Mouse (Mus musculus) stomach, embryonic 16.5 days (tissue): Measurements from ENCODE around the gene Arhgap24. TPM values are rescaled to one million over a fixed set of nuclear protein-coding genes. Genes with fewer than 3 reads are reported as not detected.

Source experiments
- ATAC-seq: fragments of 200-750 bp; cut with Nextera tagmentation; 2 replicates; pipeline ENCODE4 v1.8.0; 2017; ENCODE audit warnings: moderate number of reproducible peaks, moderate TSS enrichment; ENCODE audit not compliant: insufficient read depth, low FRiP score
- H3K27ac ChIP-seq: fragments of 300-500 bp; sonication (generic); 2 replicates; pipeline ENCODE4 v1.5.1; 2014; ENCODE audit warnings: low read length
- H3K27me3 ChIP-seq: fragments of 300-500 bp; sonication (generic); 2 replicates; pipeline ENCODE4 v1.6.1; 2014; ENCODE audit warnings: low read length, control low read depth, mixed read lengths; ENCODE audit not compliant: control insufficient read depth, insufficient read depth
- H3K36me3 ChIP-seq: fragments of 300-500 bp; sonication (generic); 2 replicates; pipeline ENCODE4 v1.6.1; 2014; ENCODE audit warnings: low read length; ENCODE audit not compliant: control insufficient read depth, insufficient read depth
- H3K4me1 ChIP-seq: fragments of 300-500 bp; sonication (generic); 2 replicates; pipeline ENCODE4 v1.6.1; 2014; ENCODE audit warnings: low read length, control low read depth, mixed read lengths; ENCODE audit not compliant: control insufficient read depth, insufficient read depth
- H3K4me2 ChIP-seq: fragments of 300-500 bp; sonication (generic); 2 replicates; pipeline ENCODE4 v1.6.1; 2014; ENCODE audit warnings: low read depth, low read length, mixed read lengths
- H3K4me3 ChIP-seq: fragments of 300-500 bp; sonication (generic); replicated peaks from 2 replicates; pipeline ENCODE4 v1.5.1; 2014; ENCODE audit warnings: mild to moderate bottlenecking, low read length
- H3K9ac ChIP-seq: fragments of 300-500 bp; sonication (generic); 2 replicates; pipeline ENCODE4 v1.6.1; 2014; ENCODE audit warnings: low read length
- H3K9me3 ChIP-seq: fragments of 300-500 bp; sonication (generic); replicated peaks from 2 replicates; pipeline ENCODE4 v1.6.1; 2016; ENCODE audit warnings: low read length, control low read depth; ENCODE audit not compliant: control insufficient read depth
- WGBS: fragments of 180-500 bp; shearing (Covaris S2); extraction: QIAGEN DNeasy Blood & Tissue Kit; methylation state at CpG from one replicate; pipeline ENCODE4 v1.1.7; 2014; 5-methylcytosine and 5-hydroxymethylcytosine counted together
- polyA plus RNA-seq: library from polyadenylated mRNA; unstranded; fragments of >200 nt; fragmentation: Nextera tagmentation; extraction: Ambion mirVana; gene quantifications from 2 replicates; pipeline ENCODE4 v1.2.1, GENCODE M21; 2015

The Arhgap24 gene
- polyA plus RNA-seq, 1 experiment from 2014 or later = 29.6 TPM

- peaks cover 7% of the 10 kb centered on the region; the same call in 1 of the 2 replicates for H3K4me1 ChIP-seq
- H3K36me3 ChIP-seq = no peaks in the 10 kb centered on the region
- H3K4me3 ChIP-seq = no peak overlapping the region
- whole genome bisulfite sequencing = 43% methylated on average over 2 of the region's 2 CpGs
- no peaks in the 10 kb centered on the region for H3K27me3 ChIP-seq
- no peak overlapping the region for H3K27ac ChIP-seq
- H3K9ac ChIP-seq = no peak overlapping the region
- no peak for ATAC-seq
- H3K9me3 ChIP-seq = no peaks in the 10 kb centered on the region
- no peak overlapping the region for H3K4me2 ChIP-seq
These were observed 25.9 kb upstream of the Arhgap24 start for GRCm38 (mm10) chr5:102455247-102455646.

DNA sequence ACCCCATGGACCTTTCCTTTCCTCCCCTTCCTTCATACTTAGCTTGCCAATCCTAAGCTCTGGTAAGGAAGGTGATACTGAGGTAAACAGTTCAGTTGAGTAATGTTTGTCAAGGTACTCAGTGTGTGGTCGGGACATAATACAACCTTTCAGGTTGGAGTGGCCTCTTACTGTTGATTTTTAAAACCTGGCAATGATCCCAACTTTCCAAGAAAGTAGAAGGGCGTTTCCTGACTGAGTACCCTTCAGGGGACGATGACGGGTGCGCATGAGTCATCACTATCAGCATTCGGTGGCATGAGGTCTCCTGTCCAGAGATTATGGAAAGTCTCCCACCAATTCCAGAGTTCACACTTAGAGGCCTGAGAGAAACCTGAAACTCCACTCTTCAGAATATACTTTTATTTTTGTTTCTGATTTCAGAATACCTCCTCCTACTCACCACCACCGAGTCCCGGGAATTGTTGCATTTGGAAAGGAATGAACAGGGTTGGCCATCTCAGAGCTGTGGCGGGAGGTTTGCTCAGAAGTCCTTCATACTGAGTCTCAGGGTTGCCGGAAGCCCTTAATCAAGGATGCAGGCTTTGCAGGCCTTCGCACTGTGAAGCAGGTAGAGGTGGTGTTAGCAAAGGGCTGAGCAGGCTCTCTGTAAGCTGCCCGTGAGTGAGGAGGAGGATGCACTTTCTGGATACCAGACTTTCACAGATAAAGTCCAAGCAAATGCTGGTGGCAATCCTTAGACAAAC lies 20.6 kb upstream of the Arhgap24 start:
- H3K9me3 ChIP-seq = no peaks in the 10 kb centered on the region
- H3K27me3 ChIP-seq = no peaks in the 10 kb centered on the region
- H3K4me2 ChIP-seq = no peak overlapping the region
- WGBS = 45% methylated on average over 12 of the region's 12 CpGs
- peak; percentile 92 for ATAC-seq
- H3K36me3 ChIP-seq = no peaks in the 10 kb centered on the region
- no peaks in the 10 kb centered on the region for H3K4me1 ChIP-seq
- peak overlapping the region; percentile 82 for H3K27ac ChIP-seq
- H3K4me3 ChIP-seq = no peak overlapping the region
- 0 out of 2 replicates have a peak overlapping the region, but pooled peaks have one; percentile 17 for H3K9ac ChIP-seq

DNA sequence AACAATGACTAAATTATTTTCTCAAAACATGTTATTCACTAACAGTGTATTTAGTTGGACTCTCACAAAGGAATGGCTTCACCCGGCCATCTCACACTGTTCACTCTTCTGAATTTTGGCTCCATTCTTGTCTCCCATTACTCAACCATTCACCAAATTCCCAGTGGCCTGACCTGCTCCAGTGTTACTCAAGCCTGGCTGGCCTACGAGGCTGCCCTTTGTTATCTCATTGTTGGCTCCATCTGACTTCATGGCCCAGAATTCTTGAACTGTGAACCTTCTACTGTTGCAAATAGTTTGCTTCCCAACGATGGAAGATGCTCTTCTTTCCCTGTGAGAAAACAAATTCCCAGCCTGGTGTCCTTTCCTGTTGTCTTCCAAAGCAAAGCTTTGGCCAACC lies 18.2 kb upstream of the Arhgap24 start:
- Histone ChIP-seq H3K36me3 (no peaks in the 10 kb centered on the region), H3K9me3 (no peaks in the 10 kb centered on the region), H3K27me3 (no peaks in the 10 kb centered on the region), H3K4me1 (no peaks in the 10 kb centered on the region), H3K4me2 (no peak overlapping the region), H3K4me3 (no peak overlapping the region), H3K9ac (no peak overlapping the region), H3K27ac (no peak overlapping the region)
- WGBS = 82% methylated on average over 3 of the region's 3 CpGs
- no peak for ATAC-seq

GRCm38 (mm10) chr5:102465372-102465771 lies 15.8 kb upstream of the Arhgap24 start:
- Histone ChIP-seq H3K4me3 (no peak overlapping the region), H3K9me3 (no peaks in the 10 kb centered on the region), H3K4me1 (no peaks in the 10 kb centered on the region), H3K4me2 (no peak overlapping the region), H3K36me3 (no peaks in the 10 kb centered on the region), H3K27me3 (no peaks in the 10 kb centered on the region), H3K27ac (peak overlapping the region; percentile 66), H3K9ac (no peak overlapping the region)
- whole genome bisulfite sequencing = 68% methylated on average over 2 of the region's 2 CpGs
- ATAC-seq = peak; percentile 92

GRCm38 (mm10) chr5:102468292-102468691 lies 12.9 kb upstream of the Arhgap24 start:
- Histone ChIP-seq H3K4me2 (no peak overlapping the region), H3K36me3 (no peaks in the 10 kb centered on the region), H3K27me3 (no peaks in the 10 kb centered on the region), H3K27ac (no peak overlapping the region), H3K4me1 (no peaks in the 10 kb centered on the region), H3K4me3 (no peak overlapping the region), H3K9me3 (no peaks in the 10 kb centered on the region), H3K9ac (no peak overlapping the region)
- ATAC-seq = no peak
- WGBS = 90% methylated on average over 3 of the region's 3 CpGs

GRCm38 (mm10) chr5:102470284-102470683 lies 10.9 kb upstream of the Arhgap24 start:
- Histone ChIP-seq H3K4me3 (no peak overlapping the region), H3K27me3 (no peaks in the 10 kb centered on the region), H3K36me3 (no peaks in the 10 kb centered on the region), H3K27ac (no peak overlapping the region), H3K9ac (no peak overlapping the region), H3K9me3 (no peaks in the 10 kb centered on the region), H3K4me2 (no peak overlapping the region), H3K4me1 (no peaks in the 10 kb centered on the region)
- WGBS = 84% methylated on average over 2 of the region's 2 CpGs
- ATAC-seq = no peak

DNA sequence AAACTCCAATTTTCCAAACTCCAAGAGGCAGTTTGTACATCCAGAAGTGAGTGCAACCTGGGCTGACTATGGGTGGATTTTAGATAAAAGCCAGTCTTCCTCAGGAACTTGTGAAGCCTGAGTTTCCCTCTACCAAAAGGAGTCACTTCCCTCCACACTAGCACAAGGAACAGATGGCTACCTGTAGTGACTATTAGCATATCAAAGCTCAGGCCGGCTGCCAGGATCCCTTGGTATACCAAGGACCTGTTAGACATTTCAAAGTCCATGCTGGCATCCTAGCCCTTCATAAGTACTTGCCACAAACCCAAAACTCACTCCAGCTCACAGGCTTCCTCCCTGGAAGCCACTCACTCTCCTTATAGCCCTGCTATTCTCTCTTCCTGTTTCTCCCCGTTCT lies 3.1 kb upstream of the Arhgap24 start:
- Histone ChIP-seq H3K27ac (no peak overlapping the region), H3K36me3 (no peaks in the 10 kb centered on the region), H3K4me3 (no peak overlapping the region), H3K4me2 (no peak overlapping the region), H3K27me3 (no peaks in the 10 kb centered on the region), H3K9ac (no peak overlapping the region), H3K9me3 (no peaks in the 10 kb centered on the region), H3K4me1 (peaks cover 6% of the 10 kb centered on the region)
- no peak for ATAC-seq
- 14% methylated on average over 2 of the region's 2 CpGs for WGBS

DNA sequence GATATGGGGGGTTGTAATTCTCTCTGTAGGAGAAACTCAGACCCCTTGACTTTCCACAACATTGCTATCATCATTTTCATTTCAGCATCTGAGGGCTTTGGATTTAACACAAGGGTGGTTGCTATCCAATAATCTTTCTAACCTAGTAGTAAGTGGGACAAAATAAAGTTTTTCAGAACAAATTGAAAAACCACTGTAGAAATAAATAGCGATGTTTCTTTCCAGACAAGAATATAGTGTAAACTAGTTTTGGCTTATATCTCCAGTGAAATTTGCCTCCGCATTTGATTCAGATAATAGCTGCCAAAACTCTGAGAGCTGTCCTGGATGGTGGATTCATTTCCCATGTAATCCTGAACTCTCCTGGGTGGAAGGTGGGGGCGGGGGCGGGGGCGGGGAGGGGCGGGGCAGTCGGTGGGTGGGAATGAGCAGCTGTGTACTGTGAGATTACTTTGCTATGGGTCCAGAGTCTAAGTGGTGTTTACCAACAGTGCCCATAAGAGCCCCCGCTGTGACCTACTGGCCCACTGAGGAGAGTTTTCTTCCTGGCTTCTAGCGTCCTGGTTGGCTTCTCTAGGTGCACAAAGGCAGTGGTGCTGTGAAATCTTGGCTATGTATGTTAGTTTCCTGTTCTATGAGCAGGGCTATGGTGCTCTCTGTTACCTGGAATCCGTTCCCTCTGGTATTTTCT lies 2.2 kb downstream of the Arhgap24 start:
- WGBS = 23% methylated on average over 10 of the region's 10 CpGs
- Histone ChIP-seq H3K27ac (peak overlapping the region; percentile 46), H3K4me3 (peak overlapping the region; percentile 65), H3K4me1 (peaks cover 12% of the 10 kb centered on the region), H3K4me2 (peak overlapping the region; percentile 75), H3K9ac (peak overlapping the region; percentile 83), H3K27me3 (no peaks in the 10 kb centered on the region), H3K9me3 (no peaks in the 10 kb centered on the region), H3K36me3 (no peaks in the 10 kb centered on the region)
- peak; percentile 32 for ATAC-seq

DNA sequence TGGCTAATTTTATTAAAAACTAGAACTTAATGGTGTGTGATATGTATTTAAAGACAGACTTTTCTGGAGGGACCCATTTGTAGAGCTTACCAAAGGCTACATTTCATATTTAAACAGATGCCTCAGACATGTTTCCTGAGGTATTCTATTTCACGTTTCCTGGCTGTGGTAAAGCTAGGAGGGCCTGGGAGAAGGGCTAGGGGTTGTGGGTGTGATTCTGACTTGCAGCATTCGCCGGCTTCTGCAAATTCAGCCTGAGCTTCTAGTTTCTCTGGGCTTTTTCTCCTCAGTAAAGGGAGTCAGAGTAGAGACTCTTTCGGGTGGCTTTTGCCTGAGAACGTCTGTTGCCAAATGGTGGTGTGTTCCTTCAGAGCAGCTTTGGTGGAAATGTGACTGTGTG lies 10.4 kb downstream of the Arhgap24 start:
- Histone ChIP-seq H3K27me3 (no peaks in the 10 kb centered on the region), H3K9me3 (no peaks in the 10 kb centered on the region), H3K4me3 (no peak overlapping the region), H3K27ac (no peak overlapping the region), H3K36me3 (no peaks in the 10 kb centered on the region), H3K4me1 (0 out of 2 replicates have a peak, but pooled peaks cover 3% of the 10 kb centered on the region), H3K9ac (no peak overlapping the region), H3K4me2 (no peak overlapping the region)
- 67% methylated on average over 5 of the region's 5 CpGs for WGBS
- no peak for ATAC-seq
